ENCODE assay signal across 8 mouse cellular contexts in genomic region chr2:28638352-28638751, GRCm38 (mm10). TPM values are rescaled to one million over a fixed set of nuclear protein-coding genes. Genes with fewer than 3 reads are reported as not detected.
DNase-seq lines count a peak whose midpoint lies in the region; ATAC-seq and TF ChIP-seq lines count a peak whose summit lies in the region.

No protein-coding gene starts in this region.

- H3K27me3 ChIP-seq in heart, embryonic 15.5 days: no peaks in the 10 kb centered on the region
- no peaks in the 10 kb centered on the region for H3K27me3 ChIP-seq in forebrain, postnatal 0 days (ENCODE audit: insufficient read depth, low read length)
- no peaks in the 10 kb centered on the region for H3K27me3 ChIP-seq in limb, embryonic 13.5 days
- no peaks in the 10 kb centered on the region for H3K27me3 ChIP-seq in neural tube, embryonic 12.5 days (replicated peaks)

- no peak overlapping the region for H3K27ac ChIP-seq in heart, embryonic 15.5 days
- no peak overlapping the region for H3K27ac ChIP-seq in forebrain, postnatal 0 days (ENCODE audit: low read depth, low read length)
- H3K27ac ChIP-seq in limb, embryonic 13.5 days: no peak overlapping the region; the same call in 1 of the 2 replicates
- H3K27ac ChIP-seq in neural tube, embryonic 12.5 days: no peak overlapping the region

- H3K36me3 ChIP-seq in heart, embryonic 15.5 days: no peaks in the 10 kb centered on the region
- no peaks in the 10 kb centered on the region for H3K36me3 ChIP-seq in forebrain, postnatal 0 days (ENCODE audit: insufficient read depth)
- H3K36me3 ChIP-seq in limb, embryonic 13.5 days: no peaks in the 10 kb centered on the region
- H3K36me3 ChIP-seq in neural tube, embryonic 12.5 days: no peaks in the 10 kb centered on the region

- H3K4me3 ChIP-seq in heart, embryonic 15.5 days: no peak overlapping the region
- no peak overlapping the region for H3K4me3 ChIP-seq in forebrain, postnatal 0 days (ENCODE audit: low read depth, low read length)
- peak overlapping the region; percentile 11 for H3K4me3 ChIP-seq in limb, embryonic 13.5 days
- H3K4me3 ChIP-seq in neural tube, embryonic 12.5 days: no peak overlapping the region

- ATAC-seq in heart, embryonic 15.5 days (replicated peaks; ENCODE audit: insufficient number of reproducible peaks, insufficient read depth, low FRiP score, low read depth): no peak
- no peak for ATAC-seq in forebrain, postnatal 0 days
- ATAC-seq in limb, embryonic 13.5 days (ENCODE audit: low FRiP score, low read depth): no peak
- ATAC-seq in neural tube, embryonic 12.5 days (ENCODE audit: low FRiP score, low read depth): no peak

- no peaks in the 10 kb centered on the region for H3K9me3 ChIP-seq in heart, embryonic 15.5 days (replicated peaks)
- no peaks in the 10 kb centered on the region for H3K9me3 ChIP-seq in forebrain, postnatal 0 days (ENCODE audit: low read length)
- H3K9me3 ChIP-seq in limb, embryonic 13.5 days: no peaks in the 10 kb centered on the region
- H3K9me3 ChIP-seq in neural tube, embryonic 12.5 days: no peaks in the 10 kb centered on the region

- H3K4me2 ChIP-seq in heart, embryonic 15.5 days: peak overlapping the region; percentile 21
- H3K4me2 ChIP-seq in forebrain, postnatal 0 days (ENCODE audit: low read depth): peak overlapping the region; percentile 11; the same call in 1 of the 2 replicates
- peak overlapping the region; percentile 54 for H3K4me2 ChIP-seq in limb, embryonic 13.5 days (replicated peaks)
- peak overlapping the region; percentile 22; the same call in 1 of the 2 replicates for H3K4me2 ChIP-seq in neural tube, embryonic 12.5 days (replicated peaks)

- peaks cover 16% of the 10 kb centered on the region for H3K4me1 ChIP-seq in heart, embryonic 15.5 days (replicated peaks)
- 0 out of 2 replicates have a peak, but pooled peaks cover 9% of the 10 kb centered on the region for H3K4me1 ChIP-seq in forebrain, postnatal 0 days (ENCODE audit: insufficient read depth)
- peaks cover 36% of the 10 kb centered on the region for H3K4me1 ChIP-seq in limb, embryonic 13.5 days
- peaks cover 18% of the 10 kb centered on the region for H3K4me1 ChIP-seq in neural tube, embryonic 12.5 days

- 34% methylated on average over 9 of the region's 9 CpGs for WGBS in heart, embryonic 15.5 days
- WGBS in forebrain, postnatal 0 days: 17% methylated on average over 9 of the region's 9 CpGs
- WGBS in limb, embryonic 13.5 days: 18% methylated on average over 9 of the region's 9 CpGs
- 19% methylated on average over 9 of the region's 9 CpGs for WGBS in neural tube, embryonic 12.5 days

- TF ChIP-seq CTCF in forebrain, postnatal 0 days (IDR thresholded peaks at IDR 0.05; ENCODE audit: low read depth): no peak

- no peak for DNase-seq in heart, adult 18-20 months
- DNase-seq in forebrain, postnatal 0 days: peak; percentile 18
- no peak for DNase-seq in left cerebral cortex, adult 11 months (ENCODE audit: low spot score)
- no peak for DNase-seq in right cerebral cortex, postnatal 14 days
- DNase-seq in layer of hippocampus, postnatal 25 days (ENCODE audit: extremely low spot score in 1 of 2, low spot score in 1 of 2): no peak

- H3K9ac ChIP-seq in heart, embryonic 15.5 days: no peak overlapping the region
- no peak overlapping the region for H3K9ac ChIP-seq in forebrain, postnatal 0 days
- peak overlapping the region; percentile 45; the same call in 1 of the 2 replicates for H3K9ac ChIP-seq in limb, embryonic 13.5 days
- no peak overlapping the region; the same call in 1 of the 2 replicates for H3K9ac ChIP-seq in neural tube, embryonic 12.5 days

RNA-seq across cellular contexts. Expression of gene Tsc1, which starts 2.7 kb away (rescaled TPM):
- 11.1 and 18.0 TPM in 2 replicates for polyA plus RNA-seq in heart, embryonic 15.5 days (2015; fragmentation: Nextera tagmentation; extraction: Ambion mirVana)
- 10 to 100 TPM; 26.6 to 28.4 TPM for total RNA-seq in heart, adult 18-20 months (2021)
- total RNA-seq in forebrain, postnatal 0 days (2014; rRNA removed): 35.4 and 43.4 TPM in 2 replicates
- 7.7 and 16.8 TPM in 2 replicates for polyA plus RNA-seq in forebrain, postnatal 0 days (2015; fragmentation: Nextera tagmentation; extraction: Ambion mirVana)
- 21.2 and 23.2 TPM in 2 replicates for polyA plus RNA-seq in limb, embryonic 13.5 days (2015; fragmentation: Nextera tagmentation; extraction: Ambion mirVana)
- polyA plus RNA-seq in neural tube, embryonic 12.5 days (2016; fragmentation: Nextera tagmentation; extraction: Ambion mirVana): 31.8 and 34.6 TPM in 2 replicates
- total RNA-seq in layer of hippocampus, postnatal 25 days (2021): 10 to 100 TPM; 36.1 to 44.0 TPM

RNA-seq across cellular contexts. Expression of gene Gfi1b, which starts 16.6 kb away (rescaled TPM):
- 0.25 and 1.5 TPM in 2 replicates for polyA plus RNA-seq in heart, embryonic 15.5 days (2015; fragmentation: Nextera tagmentation; extraction: Ambion mirVana)
- total RNA-seq in heart, adult 18-20 months (2021): not detected
- total RNA-seq in forebrain, postnatal 0 days (2014; rRNA removed): not detected in 2 replicates
- not detected in 2 replicates for polyA plus RNA-seq in forebrain, postnatal 0 days (2015; fragmentation: Nextera tagmentation; extraction: Ambion mirVana)
- polyA plus RNA-seq in limb, embryonic 13.5 days (2015; fragmentation: Nextera tagmentation; extraction: Ambion mirVana): 0.65 and 0.98 TPM in 2 replicates
- 0.98 and 1.1 TPM in 2 replicates for polyA plus RNA-seq in neural tube, embryonic 12.5 days (2016; fragmentation: Nextera tagmentation; extraction: Ambion mirVana)
- not detected for total RNA-seq in layer of hippocampus, postnatal 25 days (2021)

RNA-seq across cellular contexts. Expression of gene Gtf3c5, which starts 54.8 kb away (rescaled TPM):
- 24.0 and 27.8 TPM in 2 replicates for polyA plus RNA-seq in heart, embryonic 15.5 days (2015; fragmentation: Nextera tagmentation; extraction: Ambion mirVana)
- 10 to 100 TPM in 1 of 2 experiments, 1 to 10 TPM in 1; 9.3 to 10.2 TPM for total RNA-seq in heart, adult 18-20 months (2021)
- total RNA-seq in forebrain, postnatal 0 days (2014; rRNA removed): 26.9 and 33.3 TPM in 2 replicates
- polyA plus RNA-seq in forebrain, postnatal 0 days (2015; fragmentation: Nextera tagmentation; extraction: Ambion mirVana): 20.0 and 32.7 TPM in 2 replicates
- 53.4 and 53.5 TPM in 2 replicates for polyA plus RNA-seq in limb, embryonic 13.5 days (2015; fragmentation: Nextera tagmentation; extraction: Ambion mirVana)
- polyA plus RNA-seq in neural tube, embryonic 12.5 days (2016; fragmentation: Nextera tagmentation; extraction: Ambion mirVana): 46.7 and 51.1 TPM in 2 replicates
- 10 to 100 TPM; 18.9 to 19.5 TPM for total RNA-seq in layer of hippocampus, postnatal 25 days (2021)
